Mouse (Mus musculus): ENCODE measurements around the gene Prkce. TPM values are rescaled to one million over a fixed set of nuclear protein-coding genes. Genes with fewer than 3 reads are reported as not detected.

Prkce gene
- polyA plus RNA-seq, 1 experiment from 2014 or later = 2.0 TPM

- Histone ChIP-seq H3K36me3 (replicated peaks; ENCODE audit: insufficient read depth, low read length) (no peaks in the 10 kb centered on the region), H3K4me1 (ENCODE audit: insufficient read depth) (peaks cover 8% of the 10 kb centered on the region; the same call in 1 of the 2 replicates), H3K27me3 (ENCODE audit: insufficient read depth, low read length) (no peaks in the 10 kb centered on the region), H3K4me3 (ENCODE audit: low read depth, low read length) (no peak overlapping the region), H3K4me2 (ENCODE audit: low read depth, low read length) (no peak overlapping the region), H3K27ac (ENCODE audit: low read depth) (no peak overlapping the region), H3K9ac (replicated peaks) (no peak overlapping the region), H3K9me3 (ENCODE audit: low read length) (no peaks in the 10 kb centered on the region)
- TF ChIP-seq EP300 (IDR thresholded peaks at IDR 0.05; ENCODE audit: low read depth) = no peak
- no peak for TF ChIP-seq CTCF (IDR thresholded peaks at IDR 0.05; ENCODE audit: low read depth)
- WGBS (ENCODE audit: insufficient replicate concordance) = 56% methylated on average over 4 of the region's 4 CpGs
- DNase-seq (no peak), ATAC-seq (no peak)
Measured at GRCm38 (mm10) chr17:86447101-86447598, 279.6 kb downstream of the Prkce start.

GRCm38 (mm10) chr17:86452934-86453333, 285.3 kb downstream of the Prkce start:
- 77% methylated on average over 4 of the region's 4 CpGs for WGBS (ENCODE audit: insufficient replicate concordance)
- TF ChIP-seq EP300 (IDR thresholded peaks at IDR 0.05; ENCODE audit: low read depth) (no peak), CTCF (IDR thresholded peaks at IDR 0.05; ENCODE audit: low read depth) (no peak)
- Histone ChIP-seq H3K4me3 (ENCODE audit: low read depth, low read length) (no peak overlapping the region), H3K27me3 (ENCODE audit: insufficient read depth, low read length) (no peaks in the 10 kb centered on the region), H3K9ac (replicated peaks) (no peak overlapping the region), H3K9me3 (ENCODE audit: low read length) (no peaks in the 10 kb centered on the region), H3K4me1 (ENCODE audit: insufficient read depth) (no peaks in the 10 kb centered on the region), H3K27ac (ENCODE audit: low read depth) (no peak overlapping the region), H3K36me3 (replicated peaks; ENCODE audit: insufficient read depth, low read length) (no peaks in the 10 kb centered on the region), H3K4me2 (ENCODE audit: low read depth, low read length) (no peak overlapping the region)
- DNase-seq (no peak), ATAC-seq (no peak)

- DNase-seq = no peak
- Histone ChIP-seq H3K27ac (ENCODE audit: low read depth) (no peak overlapping the region), H3K4me2 (ENCODE audit: low read depth, low read length) (no peak overlapping the region), H3K4me1 (ENCODE audit: insufficient read depth) (no peaks in the 10 kb centered on the region), H3K9me3 (ENCODE audit: low read length) (no peaks in the 10 kb centered on the region), H3K27me3 (ENCODE audit: insufficient read depth, low read length) (no peaks in the 10 kb centered on the region), H3K9ac (replicated peaks) (no peak overlapping the region), H3K36me3 (replicated peaks; ENCODE audit: insufficient read depth, low read length) (no peaks in the 10 kb centered on the region), H3K4me3 (ENCODE audit: low read depth, low read length) (no peak overlapping the region)
- 79% methylated on average over 14 of the region's 14 CpGs for WGBS (ENCODE audit: insufficient replicate concordance)
- TF ChIP-seq EP300 (IDR thresholded peaks at IDR 0.05; ENCODE audit: low read depth) = no peak
- no peak for TF ChIP-seq CTCF (IDR thresholded peaks at IDR 0.05; ENCODE audit: low read depth)
- ATAC-seq = no peak
Measured at GRCm38 (mm10) chr17:86453673-86454350, 286.2 kb downstream of the Prkce start.

- Histone ChIP-seq H3K36me3 (replicated peaks; ENCODE audit: insufficient read depth, low read length) (no peaks in the 10 kb centered on the region), H3K4me3 (ENCODE audit: low read depth, low read length) (no peak overlapping the region), H3K27me3 (ENCODE audit: insufficient read depth, low read length) (no peaks in the 10 kb centered on the region), H3K4me2 (ENCODE audit: low read depth, low read length) (no peak overlapping the region), H3K9ac (replicated peaks) (no peak overlapping the region), H3K27ac (ENCODE audit: low read depth) (no peak overlapping the region), H3K9me3 (ENCODE audit: low read length) (no peaks in the 10 kb centered on the region), H3K4me1 (ENCODE audit: insufficient read depth) (no peaks in the 10 kb centered on the region)
- 82% methylated on average over 3 of the region's 3 CpGs for WGBS (ENCODE audit: insufficient replicate concordance)
- DNase-seq = no peak
- ATAC-seq = no peak
- TF ChIP-seq CTCF (IDR thresholded peaks at IDR 0.05; ENCODE audit: low read depth) = no peak
- no peak for TF ChIP-seq EP300 (IDR thresholded peaks at IDR 0.05; ENCODE audit: low read depth)
Measured at GRCm38 (mm10) chr17:86454351-86454706, 286.7 kb downstream of the Prkce start.

GRCm38 (mm10) chr17:86456512-86456911, 288.9 kb downstream of the Prkce start:
- Histone ChIP-seq H3K9me3 (ENCODE audit: low read length) (no peaks in the 10 kb centered on the region), H3K27me3 (ENCODE audit: insufficient read depth, low read length) (no peaks in the 10 kb centered on the region), H3K4me3 (ENCODE audit: low read depth, low read length) (no peak overlapping the region), H3K4me1 (ENCODE audit: insufficient read depth) (no peaks in the 10 kb centered on the region), H3K36me3 (replicated peaks; ENCODE audit: insufficient read depth, low read length) (no peaks in the 10 kb centered on the region), H3K4me2 (ENCODE audit: low read depth, low read length) (no peak overlapping the region), H3K9ac (replicated peaks) (no peak overlapping the region), H3K27ac (ENCODE audit: low read depth) (no peak overlapping the region)
- DNase-seq (no peak), ATAC-seq (no peak)
- TF ChIP-seq EP300 (IDR thresholded peaks at IDR 0.05; ENCODE audit: low read depth) (no peak), CTCF (IDR thresholded peaks at IDR 0.05; ENCODE audit: low read depth) (no peak)
- 73% methylated on average over 6 of the region's 6 CpGs for WGBS (ENCODE audit: insufficient replicate concordance)

- Histone ChIP-seq H3K4me3 (ENCODE audit: low read depth, low read length) (no peak overlapping the region), H3K27ac (ENCODE audit: low read depth) (no peak overlapping the region), H3K36me3 (replicated peaks; ENCODE audit: insufficient read depth, low read length) (no peaks in the 10 kb centered on the region), H3K27me3 (ENCODE audit: insufficient read depth, low read length) (no peaks in the 10 kb centered on the region), H3K9me3 (ENCODE audit: low read length) (no peaks in the 10 kb centered on the region), H3K9ac (replicated peaks) (no peak overlapping the region), H3K4me2 (ENCODE audit: low read depth, low read length) (no peak overlapping the region), H3K4me1 (ENCODE audit: insufficient read depth) (peaks cover 4% of the 10 kb centered on the region; the same call in 1 of the 2 replicates)
- TF ChIP-seq CTCF (IDR thresholded peaks at IDR 0.05; ENCODE audit: low read depth) (peak; percentile 43), EP300 (IDR thresholded peaks at IDR 0.05; ENCODE audit: low read depth) (no peak)
- ATAC-seq = peak; percentile 62
- DNase-seq = no peak
- 72% methylated on average over 11 of the region's 11 CpGs for WGBS (ENCODE audit: insufficient replicate concordance)
Measured at GRCm38 (mm10) chr17:86458302-86458980, 290.9 kb downstream of the Prkce start.
